Mouse (Mus musculus) inflammation-experienced regulatory T-cells, adult 6 months (primary cell): ENCODE measurements around the gene Atf7ip. TPM values are rescaled to one million over a fixed set of nuclear protein-coding genes. Genes with fewer than 3 reads are reported as not detected.
A peak's percentile ranks its signal among the peaks of the same experiment; 100 is the strongest.

Experiments
- ATAC-seq: one replicate; pipeline ENCODE4 v1.8.0; 2017
- polyA plus RNA-seq, 3 experiments: library from polyadenylated mRNA; unstranded; fragments of 100-300 nt; shearing (Covaris generic); gene quantifications; one replicate each; pipeline ENCODE4 v1.2.1; 2017

Gene Atf7ip
- polyA plus RNA-seq, 3 experiments from 2014 or later = 79.8 to 94.2 (median 91.2) TPM

DNA sequence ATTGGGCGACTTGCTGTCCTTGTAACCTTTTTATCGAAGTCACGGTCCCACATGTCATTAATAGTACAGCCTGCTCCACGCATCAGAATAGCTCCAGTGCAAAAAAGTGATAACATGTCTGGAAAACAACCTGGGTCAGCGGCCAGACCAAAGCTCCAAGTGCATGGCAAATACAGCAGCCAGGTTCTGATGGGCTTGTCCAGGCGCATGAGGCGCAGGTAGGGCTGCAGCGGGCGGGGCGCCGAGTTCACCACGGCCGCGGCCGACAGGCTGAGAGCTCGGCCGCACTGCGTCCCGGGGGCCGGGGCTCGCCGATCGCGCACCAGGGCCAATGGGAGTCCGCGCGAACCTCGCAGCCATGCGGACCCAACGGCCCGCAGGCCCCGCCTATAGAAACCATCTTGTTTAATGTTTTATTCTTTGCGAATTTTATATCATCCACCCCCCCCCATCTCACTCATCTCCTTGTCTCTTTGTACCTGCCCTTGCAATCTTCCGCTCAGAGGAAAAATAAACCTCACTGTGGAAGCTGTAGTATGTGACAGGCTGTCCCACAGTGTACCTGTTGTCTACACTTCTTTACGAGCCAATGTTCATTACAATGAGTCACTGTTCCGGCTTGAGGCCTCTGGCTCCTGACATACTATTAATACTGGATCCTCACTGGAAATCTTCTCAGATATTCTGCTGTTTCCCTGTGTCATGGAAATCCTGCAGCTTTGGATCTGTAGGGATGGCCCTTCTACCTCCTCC lies 19.0 kb upstream of the Atf7ip start:
- ATAC-seq = no peak

DNA sequence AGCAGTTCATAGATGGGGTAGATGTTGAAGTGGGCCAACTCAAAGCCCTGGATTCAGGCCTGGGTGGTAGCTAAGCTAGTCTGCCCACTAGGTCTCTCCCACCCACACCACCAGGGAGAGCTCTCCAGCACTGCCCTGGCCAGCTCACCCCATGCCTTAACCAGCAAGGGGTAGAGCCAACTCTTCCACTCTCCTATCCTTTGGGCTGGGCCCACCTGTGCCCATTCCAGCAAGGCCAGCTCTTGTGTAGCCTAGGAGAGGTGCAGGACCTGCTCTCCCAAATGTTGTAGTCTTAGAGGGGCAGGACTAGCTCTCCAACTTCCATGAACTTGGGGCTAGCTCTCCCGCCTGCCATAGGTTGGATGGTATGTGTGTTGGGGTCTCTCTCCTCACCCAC lies 18.4 kb upstream of the Atf7ip start:
- no peak for ATAC-seq

DNA sequence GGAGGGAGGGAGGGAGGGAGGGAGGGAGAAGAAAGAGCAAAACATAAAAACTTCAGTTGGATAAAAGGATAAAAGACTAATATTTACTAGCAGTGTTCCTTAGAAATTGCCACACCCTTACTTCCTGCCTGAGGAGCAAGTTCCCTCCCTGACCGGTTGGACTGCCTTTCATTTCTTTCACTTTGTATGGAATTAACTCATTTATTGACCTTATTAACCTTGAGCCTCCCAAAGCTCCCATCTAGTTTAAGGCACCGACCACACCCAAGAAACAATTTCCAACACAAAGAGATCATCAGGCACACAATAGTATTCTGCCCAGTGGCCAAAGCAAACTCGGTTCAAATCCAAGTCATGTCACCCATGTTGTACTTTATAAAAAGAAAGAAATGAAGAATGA lies 16.1 kb upstream of the Atf7ip start:
- ATAC-seq = no peak

DNA sequence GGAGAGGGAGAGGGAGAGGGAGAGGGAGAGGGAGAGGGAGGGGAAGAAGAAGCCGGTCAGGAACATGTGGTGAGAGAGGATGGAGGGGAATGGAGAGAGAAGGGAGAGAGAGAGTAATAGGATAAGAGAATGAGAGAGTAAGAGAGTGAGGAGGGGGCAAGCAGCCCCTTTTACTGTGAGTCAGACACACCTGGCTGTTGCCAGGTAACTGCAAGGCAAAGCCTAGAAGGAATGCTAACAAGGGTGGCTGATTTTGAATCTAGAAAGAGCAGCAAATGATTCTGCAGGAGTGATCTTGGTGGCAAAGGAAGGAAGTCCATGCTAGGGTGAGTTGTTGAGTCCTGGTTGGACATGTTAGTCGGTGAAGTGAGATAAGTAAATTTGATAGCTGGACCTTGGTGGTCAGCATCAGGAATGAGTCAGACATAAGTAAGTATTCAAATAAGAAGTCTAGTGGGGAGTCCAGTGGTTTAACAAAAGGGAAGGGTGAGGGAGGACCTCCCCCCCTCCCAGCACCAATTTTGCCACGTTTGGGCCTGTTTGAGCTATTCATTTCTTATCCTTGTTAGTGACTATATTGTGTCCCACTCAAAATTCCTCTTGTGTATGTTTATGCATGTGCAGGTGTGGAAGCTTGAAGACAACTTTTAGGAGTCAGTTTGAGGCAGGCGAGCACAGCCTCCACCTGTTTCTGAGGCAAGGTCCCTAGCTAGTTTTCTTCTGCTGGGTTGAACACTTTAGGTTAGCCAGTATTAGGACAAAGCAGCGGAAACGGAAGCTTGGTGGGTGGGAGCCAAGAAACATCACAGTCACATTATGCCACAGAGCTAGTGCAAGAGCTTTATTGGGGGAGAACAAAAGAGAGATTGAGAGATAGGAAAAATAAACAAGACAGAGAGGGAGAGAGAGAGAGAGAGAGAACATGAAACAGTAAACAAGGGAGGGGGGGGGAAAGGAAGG lies 15.2 kb upstream of the Atf7ip start:
- ATAC-seq = peak; percentile 38

DNA sequence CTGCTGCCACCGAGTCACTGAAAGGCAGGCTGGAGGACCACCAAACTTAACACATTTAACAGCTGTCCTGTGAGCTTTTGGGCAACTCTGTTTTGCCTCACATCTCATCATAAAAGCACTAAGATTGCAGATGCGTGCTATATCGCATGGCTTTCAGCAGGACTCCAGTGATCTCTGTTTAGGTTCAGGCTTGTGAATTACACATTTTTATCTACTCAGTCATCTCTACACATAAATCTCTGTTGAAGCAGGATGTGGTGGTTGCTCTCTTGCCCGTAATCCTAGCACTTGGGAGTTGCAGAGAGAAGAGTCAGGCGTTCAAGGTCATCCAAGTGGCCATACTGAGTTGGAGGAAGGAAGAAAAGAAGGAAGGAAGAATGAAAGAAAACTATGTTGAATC lies 14.3 kb upstream of the Atf7ip start:
- peak; percentile 70 for ATAC-seq

DNA sequence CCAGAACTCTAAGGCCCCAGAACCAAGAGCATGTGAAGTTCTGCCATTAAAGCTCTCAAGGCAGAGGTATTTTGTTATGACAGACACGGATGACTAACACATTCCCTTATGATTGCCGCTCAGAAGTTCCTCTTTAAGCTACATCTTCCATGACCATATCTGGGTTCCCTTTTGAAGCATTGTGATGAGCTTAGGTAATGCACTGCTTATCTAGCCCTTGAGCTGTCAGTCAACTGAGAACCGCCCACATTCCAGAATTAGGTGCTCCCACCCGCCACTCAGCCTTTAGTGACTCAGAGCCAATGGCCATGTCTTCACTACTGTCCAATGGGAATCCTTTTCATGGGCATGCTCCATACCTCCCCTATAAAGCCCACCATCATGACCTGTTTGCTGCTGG lies 13.7 kb upstream of the Atf7ip start:
- peak; percentile 22 for ATAC-seq

DNA sequence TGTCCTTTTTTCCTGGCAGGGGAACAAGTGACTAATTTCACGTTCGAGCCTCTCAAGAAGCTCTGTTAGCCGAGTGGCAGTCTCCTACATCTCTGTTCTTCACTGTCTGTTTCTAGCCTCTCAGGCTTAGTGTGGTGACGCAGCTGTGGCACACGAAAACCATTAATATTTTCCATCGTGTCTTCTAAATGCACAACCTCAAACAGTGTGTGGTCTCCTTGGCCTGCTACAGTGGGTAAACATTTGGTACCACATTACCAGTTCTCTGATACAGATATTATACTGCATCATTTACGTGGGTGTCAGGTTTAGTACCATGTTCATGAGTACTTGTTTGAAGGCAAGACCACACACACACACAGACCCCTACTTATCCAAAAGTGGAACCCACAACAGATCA lies 12.5 kb upstream of the Atf7ip start:
- ATAC-seq = peak; percentile 59

DNA sequence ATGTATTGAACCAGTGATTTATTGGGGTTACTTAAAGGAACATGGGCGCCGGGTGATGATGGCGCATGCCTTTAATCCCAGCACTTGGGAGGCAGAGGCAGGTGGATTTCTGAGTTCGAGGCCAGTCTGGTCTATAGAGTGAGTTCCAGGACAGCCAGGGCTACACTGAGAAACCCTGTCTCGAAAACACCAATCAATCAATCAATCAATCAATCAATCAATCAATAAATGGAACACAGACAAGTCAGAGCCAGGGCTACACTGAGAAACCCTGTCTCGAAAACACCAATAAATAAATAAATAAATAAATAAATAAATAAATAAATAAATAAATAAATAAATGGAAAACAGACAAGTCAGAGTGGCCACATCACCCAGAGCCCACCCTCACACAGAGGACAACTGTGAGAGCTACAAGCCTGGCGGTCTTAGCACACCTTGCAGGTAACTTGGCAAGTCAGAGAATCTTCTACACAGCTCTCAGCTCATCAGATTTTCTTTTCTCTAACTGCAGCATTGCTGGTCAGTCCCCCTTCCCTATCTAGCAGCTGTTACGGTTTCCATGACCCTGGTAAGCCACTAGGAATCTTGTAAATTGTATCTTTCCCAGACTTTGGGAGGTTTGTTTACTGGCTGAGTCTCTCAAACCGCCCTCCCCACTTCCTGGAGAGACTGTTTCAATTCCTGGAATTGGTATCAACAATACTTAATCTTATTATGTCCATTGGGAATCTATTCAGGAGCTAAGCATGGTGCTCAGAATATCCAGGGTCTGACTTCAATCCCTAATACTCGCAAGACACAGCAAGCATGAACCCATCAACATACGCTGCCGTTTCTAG lies 11.8 kb upstream of the Atf7ip start:
- no peak for ATAC-seq

DNA sequence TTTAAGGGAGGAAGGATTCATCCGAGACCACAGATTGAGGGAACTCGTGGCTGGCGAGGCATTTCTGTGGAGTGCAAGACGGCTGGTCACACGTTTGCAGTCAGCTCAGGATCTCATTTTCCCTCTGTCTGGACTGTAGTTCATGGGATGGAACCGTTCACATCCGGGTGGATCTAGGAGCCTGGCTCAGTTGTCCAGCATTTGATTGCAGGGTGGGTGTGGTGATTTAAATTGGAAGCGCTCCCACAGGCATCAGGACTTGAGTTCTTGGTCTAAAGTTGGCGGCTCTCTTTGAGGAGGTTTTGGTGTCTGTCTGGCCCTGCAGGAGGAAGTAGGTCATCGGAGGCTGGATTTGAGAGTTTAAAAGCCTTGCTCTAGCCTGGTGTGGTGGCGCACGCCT lies 10.9 kb upstream of the Atf7ip start:
- ATAC-seq = no peak

DNA sequence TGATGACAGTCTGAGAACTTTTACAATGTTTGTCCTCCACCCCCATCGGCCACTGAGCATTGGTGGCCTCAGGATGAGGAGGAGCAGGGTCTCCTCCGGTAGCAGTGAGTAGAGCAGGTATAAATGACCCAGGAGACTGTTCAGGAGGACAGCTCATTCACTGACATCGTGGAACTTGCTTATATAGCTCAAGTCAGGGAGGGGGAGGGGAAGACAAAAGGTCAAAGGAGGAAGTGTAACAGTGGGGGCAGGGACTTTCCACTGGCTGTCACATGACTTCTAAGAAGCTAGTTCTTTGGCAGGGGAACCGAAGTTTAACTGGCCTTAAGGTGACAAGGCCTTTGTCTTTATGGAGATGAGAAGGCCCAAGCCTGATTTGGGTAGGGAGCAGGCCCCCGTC lies 8.2 kb upstream of the Atf7ip start:
- peak; percentile 81 for ATAC-seq

DNA sequence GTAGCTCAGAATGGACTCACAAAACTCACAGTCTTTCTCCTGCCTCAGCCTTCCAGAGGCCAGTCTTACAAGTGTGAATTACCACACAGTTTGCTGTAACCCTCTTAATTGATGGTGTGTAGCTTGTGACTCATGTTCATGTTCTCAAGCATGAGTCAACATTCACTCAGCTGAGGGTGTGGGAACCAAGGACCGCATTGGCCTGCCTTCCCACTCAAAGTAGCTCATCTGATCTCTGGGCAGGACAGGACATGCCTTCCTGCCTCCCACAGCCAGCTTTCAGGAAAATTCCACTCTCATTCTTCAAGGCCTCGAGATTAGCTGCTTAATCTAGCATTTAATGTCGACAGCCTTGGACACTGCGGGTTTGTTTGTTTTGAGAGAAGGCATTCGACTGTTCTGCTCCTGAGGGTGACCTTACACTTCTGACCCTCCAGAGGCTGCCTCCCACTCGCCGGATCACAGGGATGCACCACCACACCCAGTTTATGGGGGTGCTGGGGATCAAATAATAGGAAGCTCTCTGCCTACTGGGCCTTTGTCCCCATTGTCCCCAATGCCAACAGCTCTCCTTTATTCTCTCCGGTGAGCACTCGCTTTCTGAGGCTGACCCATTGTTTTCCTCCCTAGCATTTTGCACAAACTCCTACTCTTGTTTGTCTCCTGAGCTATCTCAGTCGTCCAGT lies 6.5 kb upstream of the Atf7ip start:
- peak; percentile 17 for ATAC-seq

DNA sequence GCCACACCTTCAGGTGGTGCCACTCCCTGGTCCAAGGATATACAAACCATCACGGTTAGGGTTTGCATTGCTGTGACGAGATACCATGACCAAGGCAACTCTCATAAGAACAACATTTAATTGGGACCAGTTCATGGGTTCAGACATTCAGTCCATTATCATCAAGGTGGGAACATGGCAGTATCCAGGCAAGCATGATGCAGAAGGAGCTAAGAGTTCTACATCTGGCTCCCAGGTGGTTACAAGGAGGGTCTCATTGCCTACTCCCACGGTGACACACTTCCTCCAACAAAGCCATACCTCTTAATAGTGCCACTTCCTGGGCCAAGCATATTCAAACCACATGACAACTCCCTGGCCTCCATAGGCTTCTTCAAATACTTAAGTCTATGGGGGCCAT lies 2.7 kb downstream of the Atf7ip start:
- no peak for ATAC-seq

DNA sequence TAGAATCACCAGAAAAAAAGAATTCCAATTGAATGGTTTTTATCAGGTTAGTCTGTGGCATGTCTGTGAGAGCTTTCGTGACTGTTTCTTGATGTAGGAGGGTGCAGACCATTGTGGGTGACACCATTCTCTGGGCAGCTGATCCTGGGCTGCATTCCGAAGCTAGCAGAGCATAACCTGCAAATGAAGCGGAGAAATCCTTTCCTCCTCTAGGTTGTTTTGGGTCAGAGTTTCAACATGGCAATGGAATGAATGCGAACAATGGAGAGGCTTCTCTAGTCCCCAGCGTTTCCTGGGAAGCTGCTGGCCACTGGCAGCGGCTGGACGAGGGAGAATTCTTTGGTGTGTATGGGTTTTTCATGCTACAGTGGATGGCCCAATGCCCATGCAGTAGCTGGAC lies 5.0 kb downstream of the Atf7ip start:
- no peak for ATAC-seq

DNA sequence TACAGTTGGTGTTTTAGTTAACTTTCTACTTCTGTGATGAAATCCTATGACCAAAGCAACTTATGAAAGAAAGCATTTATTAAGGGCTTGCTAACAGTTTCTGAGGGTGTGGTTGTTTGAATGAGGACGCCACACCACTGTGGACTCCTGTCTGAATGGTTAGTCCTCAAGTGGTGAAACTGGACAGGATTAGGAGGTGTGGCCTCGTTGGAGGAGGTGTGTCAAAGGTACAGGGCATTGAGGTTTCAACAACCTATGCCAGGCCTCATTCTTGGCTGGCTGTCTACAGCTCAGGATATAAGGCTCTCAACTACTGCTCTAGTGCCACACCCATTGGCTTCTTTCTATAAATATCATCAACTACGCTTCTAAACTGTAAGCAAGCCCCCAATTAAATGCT lies 6.4 kb downstream of the Atf7ip start:
- ATAC-seq = no peak

DNA sequence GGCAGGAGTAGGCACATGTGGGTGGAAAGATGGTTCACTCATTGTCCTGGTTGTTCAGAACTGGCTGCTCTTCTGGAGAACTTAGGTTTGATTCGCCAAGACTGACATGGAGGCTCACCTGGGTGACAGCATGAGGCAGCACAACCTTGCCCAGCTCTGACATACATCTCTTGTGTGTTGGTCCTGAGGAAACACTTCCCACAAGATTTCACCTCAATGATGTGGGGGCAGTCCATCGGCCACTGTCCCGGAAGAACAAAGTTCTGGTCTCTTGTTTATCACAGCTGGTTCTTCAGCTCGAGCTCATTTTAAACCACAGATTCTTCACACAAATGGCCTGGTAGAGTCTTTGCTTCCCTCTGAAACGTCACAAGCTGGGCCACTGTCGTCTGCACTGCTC lies 10.7 kb downstream of the Atf7ip start:
- ATAC-seq = no peak

DNA sequence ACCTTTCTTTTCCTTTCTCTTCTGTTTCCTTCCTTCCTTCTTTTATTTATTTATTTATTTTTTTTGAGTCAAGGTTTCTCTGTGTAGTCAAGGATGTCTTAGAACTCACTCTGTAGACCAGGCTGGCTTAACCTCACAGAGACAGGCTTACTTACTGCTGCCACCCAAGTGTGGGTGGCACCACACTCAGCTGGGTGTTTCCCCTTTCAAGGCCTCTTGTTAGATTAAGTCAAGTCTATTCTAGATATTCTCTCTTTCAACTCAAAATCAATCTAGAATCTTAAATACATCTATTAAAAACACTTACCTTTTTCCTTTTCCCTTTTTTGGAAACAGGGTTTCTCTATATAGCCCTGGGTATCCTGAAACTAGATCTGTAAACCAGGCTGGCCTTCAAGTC lies 11.3 kb downstream of the Atf7ip start:
- ATAC-seq = no peak

DNA sequence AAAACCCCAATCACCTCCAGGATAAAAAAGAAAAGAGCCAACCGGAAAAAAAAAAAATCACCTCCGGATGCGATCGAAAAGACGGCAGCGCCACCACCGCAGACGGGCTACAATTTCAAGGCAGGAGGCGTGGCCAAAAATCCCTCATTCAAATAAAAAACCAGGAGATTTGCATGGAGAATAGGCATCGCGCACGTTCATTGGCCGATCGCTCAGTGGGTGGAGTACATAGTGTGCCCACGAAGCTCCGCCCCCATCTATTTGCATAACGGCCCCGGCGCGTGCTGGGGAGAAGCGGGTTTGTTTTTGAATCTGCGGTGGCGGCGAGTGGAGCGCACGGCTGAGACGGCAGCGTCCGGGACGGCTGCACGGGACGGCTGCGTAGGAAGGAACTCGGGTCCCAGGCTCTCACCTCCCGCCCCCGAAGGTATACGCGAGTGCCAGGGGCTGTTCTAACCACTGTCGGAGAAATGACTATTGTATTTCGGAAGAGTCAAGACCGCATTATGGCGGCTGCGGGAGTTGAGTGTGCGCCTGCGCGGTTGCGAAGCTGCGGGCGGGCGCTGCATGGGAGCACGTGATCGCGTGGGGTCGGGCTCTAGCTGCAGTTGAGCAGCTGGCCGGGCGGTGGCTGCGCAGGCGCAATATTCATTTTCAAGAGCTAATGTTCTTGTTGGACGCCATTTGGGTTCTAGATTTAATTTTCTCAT lies 12.7 kb downstream of the Atf7ip start:
- peak; percentile 80 for ATAC-seq

DNA sequence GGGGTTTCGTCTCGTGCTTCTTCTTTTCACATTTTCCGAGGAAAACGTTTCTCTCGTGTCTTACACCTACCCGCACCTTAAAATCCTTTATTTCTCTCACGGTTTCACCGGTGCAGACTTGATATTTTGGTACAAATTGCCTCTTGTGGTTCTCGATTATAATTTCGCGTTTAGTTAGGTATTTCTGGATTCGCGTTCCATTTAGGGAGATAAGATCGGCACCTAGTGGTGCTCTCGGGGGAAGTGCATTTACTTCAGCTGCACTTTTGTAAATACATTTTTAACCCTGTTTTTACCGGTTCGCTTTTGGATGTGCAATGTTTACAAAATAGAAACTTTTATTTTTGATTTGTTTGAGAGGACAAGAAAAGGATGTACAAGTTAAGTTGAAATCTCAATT lies 13.3 kb downstream of the Atf7ip start:
- no peak for ATAC-seq

DNA sequence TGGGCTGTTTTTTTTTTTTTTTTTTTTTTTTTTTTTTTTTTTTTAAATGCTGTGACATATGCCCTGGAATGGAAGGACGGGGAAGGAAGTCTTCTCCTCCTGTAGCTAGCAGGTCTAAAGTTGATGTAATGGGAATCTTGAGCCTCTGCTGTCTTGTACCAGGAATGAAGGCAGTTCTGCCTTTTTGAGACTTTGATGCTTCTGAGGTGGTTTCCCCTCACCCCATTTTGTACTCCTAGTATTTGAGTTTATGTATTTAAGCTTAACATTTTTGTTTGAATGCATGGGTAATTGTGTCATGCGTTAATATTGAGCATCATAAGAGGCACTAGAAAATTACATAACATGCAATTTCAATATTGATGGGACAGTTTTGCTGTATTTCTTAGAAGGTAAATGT lies 14.4 kb downstream of the Atf7ip start:
- no peak for ATAC-seq

DNA sequence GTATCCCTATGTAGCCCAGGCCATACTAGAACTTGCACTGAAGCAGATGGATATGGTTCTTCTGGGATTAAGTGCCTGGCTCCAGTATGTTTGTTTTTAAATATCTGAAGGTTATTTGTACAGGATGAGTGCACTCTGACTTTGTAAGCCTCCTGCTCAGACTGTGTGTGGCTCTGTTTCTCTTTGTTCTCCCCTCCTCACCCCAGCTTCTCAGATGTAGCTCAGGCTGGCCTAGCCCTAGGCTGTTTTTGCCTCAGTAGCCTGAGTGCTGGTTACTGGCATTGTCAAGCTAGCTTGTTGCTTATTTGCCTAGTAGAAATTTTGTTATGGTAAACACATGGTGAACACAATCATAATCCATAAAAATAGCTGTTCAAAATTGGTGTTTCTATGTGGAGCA lies 15.7 kb downstream of the Atf7ip start:
- no peak for ATAC-seq

DNA sequence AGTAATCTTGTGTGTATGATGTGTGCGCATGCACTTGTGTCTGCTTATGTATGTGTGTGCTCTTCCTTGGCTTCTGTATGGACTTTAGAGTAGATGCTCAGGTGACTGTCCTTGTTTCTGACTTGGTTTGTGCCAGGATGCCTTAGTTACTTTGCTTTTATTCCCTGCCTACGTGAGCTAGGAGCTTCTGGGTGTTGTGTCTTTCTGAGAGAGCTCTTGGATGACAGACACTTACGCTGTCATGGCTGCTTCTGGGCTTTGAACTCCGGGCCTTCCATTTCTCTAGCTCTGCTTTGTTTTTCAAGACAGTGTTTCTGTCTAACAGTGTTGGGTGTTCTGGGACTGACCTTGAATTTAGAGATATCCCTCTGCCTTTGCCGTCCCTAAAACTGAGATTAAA lies 16.7 kb downstream of the Atf7ip start:
- ATAC-seq = no peak

DNA sequence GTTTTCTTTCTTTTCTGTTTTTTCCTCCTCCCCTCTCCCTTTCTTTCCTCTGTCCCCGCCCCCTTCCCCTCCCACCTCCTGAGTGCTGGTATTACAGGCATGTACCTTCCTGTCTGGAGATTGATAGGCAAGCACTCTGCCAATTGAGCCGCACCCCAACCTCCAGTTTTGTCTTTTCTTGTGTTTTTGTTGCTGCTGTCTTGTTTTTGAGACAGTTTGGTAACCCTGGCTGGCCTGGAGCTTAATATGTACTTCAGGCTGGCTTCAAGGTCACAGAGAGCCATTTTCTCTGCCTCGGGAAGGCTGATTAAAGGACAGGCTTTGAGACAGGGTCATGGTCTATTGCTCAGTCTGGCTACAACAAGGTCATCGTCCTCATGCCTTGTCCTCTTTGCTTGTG lies 18.8 kb downstream of the Atf7ip start:
- ATAC-seq = peak; percentile 55
